Mouse (Mus musculus): Measurements from ENCODE around the gene St8sia1.

The St8sia1 gene

GRCm38 (mm10) chr6:142941596-142942381 is 22.5 kb downstream of the St8sia1 start:
- peak; percentile 30 for DNase-seq

DNA sequence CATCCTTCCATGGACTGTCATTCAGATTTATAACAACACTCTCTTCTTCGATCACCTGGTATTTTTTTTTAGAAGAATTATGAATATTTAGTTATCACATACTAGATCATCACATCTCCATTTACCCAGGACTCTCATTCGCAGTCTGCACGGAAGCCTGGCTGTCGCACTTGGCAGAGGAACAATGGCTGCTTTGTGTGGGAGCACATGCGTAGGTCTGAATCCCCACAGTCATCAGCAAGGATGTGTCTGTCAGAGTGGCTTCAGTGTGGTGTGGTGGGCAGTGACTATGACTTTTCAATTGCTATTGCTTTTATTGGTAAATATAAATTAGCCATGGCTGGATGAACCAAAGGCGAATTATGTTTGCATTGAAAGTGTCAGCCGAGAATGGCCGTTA is 23.2 kb downstream of the St8sia1 start:
- no peak for DNase-seq

- DNase-seq: peak; percentile 61
These were observed 25.5 kb downstream of the St8sia1 start for GRCm38 (mm10) chr6:142938549-142939345.

GRCm38 (mm10) chr6:142938074-142938473 is 26.2 kb downstream of the St8sia1 start:
- DNase-seq: no peak

- DNase-seq: no peak
These were observed 31.7 kb downstream of the St8sia1 start for GRCm38 (mm10) chr6:142932582-142932981.

DNA sequence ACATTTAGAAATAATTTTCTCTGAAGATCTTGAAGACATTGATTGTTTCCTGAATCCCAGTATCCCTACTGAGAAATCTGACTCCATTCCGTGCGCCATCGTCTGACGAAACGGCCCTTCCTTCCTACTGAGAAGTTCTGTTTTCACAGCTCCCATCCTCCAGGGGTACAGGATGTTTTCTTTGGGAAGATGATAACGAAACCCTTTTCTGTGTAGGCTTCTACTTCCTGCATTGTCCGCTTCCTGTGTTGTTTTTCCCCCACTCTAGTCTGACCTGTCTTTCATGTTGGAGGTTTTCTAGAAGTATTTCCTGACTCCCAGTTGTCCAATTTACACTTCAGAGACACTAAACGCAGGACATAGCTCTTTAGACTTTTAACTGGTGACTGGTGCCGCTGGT is 32.1 kb downstream of the St8sia1 start:
- no peak for DNase-seq

GRCm38 (mm10) chr6:142928551-142929309 is 35.5 kb downstream of the St8sia1 start:
- no peak for DNase-seq

- DNase-seq: no peak
These were observed 37.2 kb downstream of the St8sia1 start for GRCm38 (mm10) chr6:142926901-142927605.

GRCm38 (mm10) chr6:142925921-142926320 is 38.3 kb downstream of the St8sia1 start:
- no peak for DNase-seq

DNA sequence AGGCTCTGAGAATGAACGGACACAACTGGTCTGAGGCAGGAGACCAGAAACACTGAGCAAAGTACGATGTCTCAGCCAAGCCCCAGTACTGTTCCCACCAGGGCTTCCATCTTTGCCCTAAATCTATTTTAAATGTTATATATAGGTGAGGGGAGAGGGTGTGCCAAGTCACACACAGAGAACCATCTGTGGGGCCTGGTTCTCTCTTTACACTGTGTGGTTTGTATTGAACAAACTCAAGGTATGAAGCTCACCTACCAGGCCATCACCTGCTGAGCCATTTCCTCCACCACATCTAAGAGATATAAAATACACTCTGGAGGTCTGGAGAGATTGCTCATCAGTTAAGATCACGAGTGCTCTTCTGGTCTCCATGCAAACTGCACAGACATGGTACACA is 38.9 kb downstream of the St8sia1 start:
- no peak for DNase-seq

DNA sequence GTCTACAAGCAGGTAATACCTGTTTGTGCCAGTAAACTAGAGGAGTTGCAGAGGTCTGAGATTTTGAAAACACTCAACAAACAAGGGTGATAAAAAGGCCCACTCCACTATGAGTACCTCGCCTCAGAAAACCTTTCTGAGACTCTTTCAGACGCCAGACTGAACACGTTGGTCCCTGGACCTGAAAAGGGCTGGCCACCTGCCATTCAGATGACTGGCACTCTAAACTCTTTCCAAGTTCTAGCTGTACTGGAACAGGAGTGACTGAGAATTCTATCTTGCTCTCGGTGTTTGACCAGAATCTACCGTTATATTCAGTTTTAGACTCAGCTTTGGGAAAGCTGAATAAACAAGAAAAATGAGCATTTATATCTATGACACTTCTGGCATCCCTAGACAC is 43.4 kb downstream of the St8sia1 start:
- DNase-seq: no peak

- peak; percentile 23 for DNase-seq
These were observed 45.6 kb downstream of the St8sia1 start for GRCm38 (mm10) chr6:142918691-142919090.

DNA sequence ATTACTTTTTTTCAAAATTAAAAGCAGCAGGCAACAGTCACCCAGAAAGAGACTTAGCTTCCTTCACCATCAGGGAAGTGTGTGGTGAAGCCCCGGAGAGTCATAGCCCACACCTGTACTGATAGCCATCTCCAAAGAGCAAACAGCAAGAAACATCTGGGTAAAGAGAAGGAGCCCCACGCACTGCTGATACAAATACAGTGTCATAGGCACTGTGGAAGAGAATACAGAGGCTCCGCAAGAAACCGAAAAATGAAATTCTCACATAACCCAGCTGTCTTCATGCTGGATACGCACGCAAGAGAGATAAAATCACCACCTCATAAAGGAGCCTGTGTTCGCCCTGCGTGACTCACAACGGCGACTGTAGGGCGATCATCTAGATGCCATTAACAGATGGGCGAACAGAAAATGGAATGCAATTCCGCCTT is 46.8 kb downstream of the St8sia1 start:
- DNase-seq: no peak

- DNase-seq: no peak
These were observed 47.8 kb downstream of the St8sia1 start for GRCm38 (mm10) chr6:142916271-142916941.

DNA sequence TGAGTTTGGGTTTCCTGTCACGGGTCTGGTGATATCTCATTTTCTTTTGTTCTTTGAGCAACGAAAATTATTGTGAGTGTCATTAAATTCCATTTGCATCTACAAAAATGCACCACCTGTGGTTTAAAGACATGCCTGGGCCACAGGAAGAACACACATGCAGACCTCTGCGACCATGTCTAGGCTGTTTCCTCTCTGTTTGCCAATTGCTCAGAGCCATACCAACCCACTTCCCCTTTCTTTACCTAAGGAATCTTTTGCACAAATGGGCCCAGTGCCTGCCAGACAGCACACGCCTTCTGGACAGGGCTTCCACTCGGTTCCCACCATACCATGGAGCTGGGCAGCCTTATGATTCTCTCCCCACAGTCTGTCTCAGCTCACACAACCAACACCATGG is 48.8 kb downstream of the St8sia1 start:
- no peak for DNase-seq

- DNase-seq: no peak
These were observed 49.6 kb downstream of the St8sia1 start for GRCm38 (mm10) chr6:142914676-142915075.

DNA sequence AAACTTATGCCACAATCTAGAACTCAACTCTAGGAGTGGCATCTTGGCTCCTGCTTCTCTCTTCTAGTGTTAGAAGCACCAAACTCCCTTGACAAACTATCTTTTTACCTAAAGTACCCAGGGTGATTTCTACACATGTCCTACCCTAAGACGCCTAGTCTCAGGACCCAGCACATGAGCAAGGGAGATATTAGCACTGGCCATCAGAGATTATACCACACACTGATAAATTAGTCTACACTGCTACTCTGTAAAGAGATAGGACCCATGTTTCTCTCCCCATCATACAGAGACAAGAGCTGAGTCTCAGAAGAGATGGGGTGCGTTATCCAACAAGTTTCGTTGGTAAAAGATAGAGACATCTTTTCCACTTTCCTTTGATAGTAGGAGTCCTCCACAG is 53.0 kb downstream of the St8sia1 start:
- DNase-seq: no peak

- no peak for DNase-seq
These were observed 53.5 kb downstream of the St8sia1 start for GRCm38 (mm10) chr6:142910721-142911120.

DNA sequence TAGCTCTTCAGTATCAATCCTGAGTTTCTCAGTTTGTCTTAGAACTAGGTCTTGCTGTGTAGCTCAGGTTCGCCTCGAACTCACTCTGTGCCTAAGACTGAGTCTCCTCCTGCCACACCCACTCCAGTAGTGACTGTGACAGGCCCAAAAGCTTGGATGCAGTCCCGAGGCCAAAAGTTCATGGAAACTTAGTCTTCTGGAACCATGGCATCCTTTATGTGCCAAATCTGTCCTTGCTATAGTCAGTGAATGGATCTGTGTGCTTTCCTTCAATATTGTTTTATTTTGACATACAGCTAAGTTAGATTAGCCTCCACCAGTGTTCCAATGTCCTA is 54.5 kb downstream of the St8sia1 start:
- DNase-seq: peak; percentile 35

- no peak for DNase-seq
These were observed 55.1 kb downstream of the St8sia1 start for GRCm38 (mm10) chr6:142908911-142909770.

DNA sequence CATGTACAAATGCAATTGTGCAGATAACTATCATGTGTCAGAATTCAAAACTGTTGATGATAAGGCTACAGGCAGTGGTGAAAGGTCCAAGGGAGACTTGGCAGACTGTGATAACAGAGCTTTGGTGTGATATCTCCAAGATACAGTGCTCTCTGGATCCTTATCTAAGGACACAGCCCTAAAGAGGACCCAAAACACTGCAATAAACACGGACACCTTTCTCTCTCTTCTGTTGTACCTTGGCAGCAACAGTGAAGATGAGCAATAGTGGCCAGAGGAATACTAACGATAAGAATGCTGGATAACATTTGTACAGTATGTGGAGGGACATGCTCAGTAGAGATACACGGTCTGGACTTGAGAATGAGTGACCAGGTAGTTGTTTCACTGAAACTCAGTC is 55.8 kb downstream of the St8sia1 start:
- no peak for DNase-seq

Measured in kidney, adult 11 months (tissue).